Mouse (Mus musculus): ENCODE results near the gene Dpp9. TPM values are rescaled to one million over a fixed set of nuclear protein-coding genes. Genes with fewer than 3 reads are reported as not detected.

The Dpp9 gene
- total RNA-seq, 2 experiments from 2014 or later, result 49.4 to 52.4 TPM

DNA sequence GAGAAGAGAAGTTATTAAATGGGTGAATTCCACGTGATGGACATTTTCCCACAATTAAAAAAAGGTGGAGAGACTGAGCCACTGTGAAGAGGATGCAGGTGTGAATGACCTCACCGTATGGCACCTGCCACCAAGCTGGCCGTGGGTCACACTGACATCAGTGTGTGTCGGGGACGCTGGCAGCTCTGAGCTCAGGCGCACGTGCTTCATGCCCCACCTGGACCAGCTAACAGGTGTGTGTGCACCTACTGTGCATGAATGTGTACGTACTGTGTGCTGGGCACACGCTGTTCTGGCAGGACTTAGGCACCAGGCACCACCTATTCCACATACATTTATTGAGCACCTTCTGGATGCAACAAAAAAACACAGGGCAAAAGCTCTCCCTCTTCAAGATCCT is 74.2 kb downstream of the Dpp9 start:
- no peak for DNase-seq (ENCODE audit: low spot score in 2 of 2)

DNA sequence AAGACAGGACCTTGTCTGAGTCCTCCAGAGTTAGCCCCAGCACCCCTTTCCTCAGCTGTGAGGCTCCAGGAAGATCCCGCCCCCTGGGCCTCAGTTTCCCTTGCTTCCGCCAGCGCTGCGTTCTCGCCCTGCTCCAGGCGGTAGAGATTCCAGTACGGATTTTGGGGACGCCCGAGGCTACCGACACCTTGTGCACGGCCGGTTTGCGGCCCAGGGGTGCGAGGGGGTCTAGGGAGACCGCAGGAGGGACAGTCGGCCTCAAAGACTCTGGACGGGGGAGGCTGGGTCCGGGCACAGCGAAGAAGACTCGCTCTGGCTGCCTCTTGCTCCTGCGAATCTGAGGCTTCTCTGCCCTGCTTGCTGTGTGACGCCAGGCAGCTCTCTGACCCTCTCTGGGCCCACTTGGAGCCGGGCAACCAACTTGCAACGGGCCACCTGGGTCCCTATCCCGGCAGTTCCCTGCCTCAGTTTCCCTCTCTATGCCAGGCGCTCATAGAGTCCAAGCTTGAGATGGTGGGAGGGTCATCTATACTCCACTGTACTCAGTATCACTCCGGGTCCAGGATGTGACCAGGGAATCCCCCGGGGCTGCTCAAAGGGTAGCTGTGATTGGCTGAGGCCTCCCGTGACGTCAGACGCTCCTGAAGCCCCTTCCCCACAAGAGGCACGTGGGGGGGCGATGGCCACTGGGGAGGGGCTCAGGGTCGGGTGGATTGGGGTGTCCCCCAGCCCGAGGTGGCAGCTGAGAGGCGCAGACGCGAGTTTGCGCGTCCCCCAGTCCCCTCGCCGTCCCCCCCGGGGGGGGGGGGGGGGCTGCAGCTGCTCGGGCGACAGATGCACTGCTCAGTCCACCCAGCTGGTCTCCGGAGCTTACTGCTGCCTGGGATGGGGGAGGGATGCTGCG is 76.8 kb downstream of the Dpp9 start:
- DNase-seq (ENCODE audit: low spot score in 2 of 2), result peak; percentile 67 to 69

DNA sequence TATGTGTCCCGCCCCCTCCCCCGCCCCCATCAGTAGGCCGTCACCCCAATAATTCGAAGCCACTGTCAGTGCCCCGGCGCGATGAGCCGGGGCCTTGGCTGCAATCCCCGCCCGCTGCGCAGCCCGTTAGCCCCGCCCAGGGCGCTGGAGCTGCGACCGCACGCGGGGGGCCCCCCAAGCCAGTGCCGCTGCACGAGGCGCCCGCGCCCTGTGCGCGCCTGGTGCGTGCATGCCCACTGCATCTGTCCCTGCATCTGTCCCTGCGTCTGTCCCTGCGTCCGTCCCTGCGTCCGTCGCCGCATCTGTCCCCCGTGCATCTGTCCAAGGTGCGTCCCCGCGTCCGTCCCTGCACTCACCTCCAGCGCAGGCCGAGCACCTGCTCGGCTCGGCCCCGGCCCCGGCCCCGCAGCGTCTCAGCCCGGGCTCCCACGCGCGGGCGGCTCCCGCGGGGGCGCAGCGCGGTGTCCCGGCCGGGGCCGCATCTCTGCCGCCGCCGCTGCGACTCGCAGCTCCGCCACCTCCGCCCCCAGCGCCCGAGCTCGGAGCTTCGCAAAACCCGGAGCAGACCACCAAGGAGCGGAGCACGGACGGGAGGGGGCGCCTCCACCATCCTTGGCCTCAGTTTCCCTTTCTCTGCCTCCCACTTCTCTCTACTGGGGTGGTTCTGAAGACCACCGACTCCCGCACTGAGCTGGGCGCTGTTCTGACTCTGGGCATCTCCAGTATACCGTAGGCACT is 78.7 kb downstream of the Dpp9 start, which contains the start of gene Sema6b:
TSS of gene Sema6b (minus strand) at position 486 of the 738 bp plus-strand sequence.
- DNase-seq (ENCODE audit: low spot score in 2 of 2), result peak; percentile 78 to 80

DNA sequence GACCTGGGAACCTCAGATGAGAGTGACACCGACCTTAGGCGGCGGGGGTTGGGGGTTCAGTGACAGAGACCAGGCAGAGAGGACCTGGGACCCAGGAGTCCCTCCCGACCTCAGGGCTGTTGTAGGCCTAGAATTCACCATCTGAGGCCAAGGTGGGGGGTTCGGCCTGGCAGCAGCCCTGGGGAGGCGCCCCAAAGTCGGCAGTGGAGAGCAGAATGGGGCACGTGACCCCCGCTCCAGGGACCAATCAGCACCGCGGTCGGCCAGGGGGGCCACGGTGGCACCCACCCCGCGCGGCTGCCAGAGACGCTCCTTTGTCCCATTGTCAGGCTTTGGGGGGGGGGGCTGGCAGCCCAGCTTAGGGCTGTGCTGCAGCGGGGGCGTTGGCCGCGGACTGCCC is 79.3 kb downstream of the Dpp9 start:
- DNase-seq (ENCODE audit: low spot score in 2 of 2), result no peak

DNA sequence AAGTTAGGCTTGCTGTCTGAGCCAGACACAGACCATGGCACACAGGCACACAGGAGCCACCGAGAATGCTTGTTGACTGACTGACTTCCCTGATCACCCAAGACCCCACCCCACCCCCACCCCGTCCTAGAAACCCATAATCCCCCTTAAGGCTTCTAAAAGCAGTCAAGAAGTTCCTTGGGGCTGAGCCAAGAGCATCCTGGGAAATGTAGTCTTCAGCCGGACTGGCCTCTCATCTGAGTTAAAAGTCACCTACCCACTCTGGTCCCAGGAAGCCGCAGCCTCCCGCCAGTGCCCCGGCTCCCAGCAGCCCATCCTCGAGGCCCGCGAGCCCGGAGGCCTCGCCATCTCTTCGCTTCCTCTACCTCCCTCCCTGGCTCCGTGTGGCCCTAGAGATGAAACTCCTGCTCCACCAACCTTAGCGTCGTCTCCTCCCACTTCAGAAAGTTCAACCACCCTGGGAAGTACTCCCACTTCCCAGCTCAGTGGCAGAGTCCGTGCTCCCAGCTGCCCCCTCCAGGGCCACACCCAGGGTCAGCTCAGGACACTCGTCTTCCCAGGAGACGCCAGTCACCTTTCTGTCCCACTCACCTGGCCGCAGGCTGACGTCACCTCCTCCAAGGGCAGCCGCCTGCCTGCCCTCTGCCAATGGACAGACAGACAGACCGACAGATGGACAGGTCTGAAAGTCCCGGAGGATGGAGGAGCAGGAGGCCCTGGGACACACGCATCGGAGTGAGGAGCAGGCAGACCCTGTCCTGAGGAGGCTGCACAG is 80.7 kb downstream of the Dpp9 start:
- no peak for DNase-seq (ENCODE audit: low spot score in 2 of 2)

Small RNA genes lying within 50 kb of the gene (microRNA-seq; reads per million reads assigned to microRNA genes)
- gene Gm44397 (0 reads per million in 2 experiments), gene Mir7b (1,832 to 2,955 reads per million in 2 experiments)

Other genes starting within 250 kb of the Dpp9 start
- 10 to 100 TPM; 38.9 to 44.9 TPM for gene Shd, start 248.4 kb downstream of the Dpp9 start, total RNA-seq (2021)
- gene Fsd1, start 232.4 kb downstream of the Dpp9 start, total RNA-seq (2021), result 10 to 100 TPM; 73.1 to 76.4 TPM
- 1 to 10 TPM; 4.0 to 4.3 TPM for gene Stap2, start 213.3 kb downstream of the Dpp9 start, total RNA-seq (2021)
- 100 to 1,000 TPM; 112 to 119 TPM for gene Mpnd, start 213.2 kb downstream of the Dpp9 start, total RNA-seq (2021)
- 10 to 100 TPM; 64.9 to 67.5 TPM for gene Sh3gl1, start 182.3 kb downstream of the Dpp9 start, total RNA-seq (2021)
- 1 to 10 TPM; 3.5 to 5.0 TPM for gene Chaf1a, start 178.5 kb downstream of the Dpp9 start, total RNA-seq (2021)
- 10 to 100 TPM; 64.4 to 72.8 TPM for gene Ubxn6, start 143.9 kb downstream of the Dpp9 start, total RNA-seq (2021)
- gene Hdgfl2, start 139.3 kb downstream of the Dpp9 start, total RNA-seq (2021), result 100 to 1,000 TPM; 104 to 115 TPM
- 1 to 10 TPM; 1.3 to 2.5 TPM for gene Plin4, start 109.1 kb downstream of the Dpp9 start, total RNA-seq (2021)
- 1 to 10 TPM; 1.1 to 1.4 TPM for gene Plin5, start 101.3 kb downstream of the Dpp9 start, total RNA-seq (2021)
- under 1 TPM; 0.62 to 0.81 TPM for gene Lrg1, start 96.9 kb downstream of the Dpp9 start, total RNA-seq (2021)
- 100 to 1,000 TPM; 140 to 142 TPM for gene Sema6b, start 78.6 kb downstream of the Dpp9 start, total RNA-seq (2021)
- gene Tnfaip8l1, start 56.4 kb downstream of the Dpp9 start, total RNA-seq (2021), result 1 to 10 TPM; 6.2 to 6.6 TPM
- 10 to 100 TPM; 43.3 to 46.0 TPM for gene Mydgf, start 35.0 kb downstream of the Dpp9 start, total RNA-seq (2021)
- 10 to 100 TPM; 41.6 to 44.7 TPM for gene Fem1a, start 37.9 kb upstream of the Dpp9 start, total RNA-seq (2021)
- 1 to 10 TPM; 6.2 to 7.4 TPM for gene Ticam1, start 57.9 kb upstream of the Dpp9 start, total RNA-seq (2021)
- gene Plin3, start 74.0 kb upstream of the Dpp9 start, total RNA-seq (2021), result 1 to 10 TPM; 5.1 to 9.1 TPM
- gene Arrdc5, start 81.4 kb upstream of the Dpp9 start, total RNA-seq (2021), result not detected
- 1 to 10 TPM; 2.4 to 5.0 TPM for gene Uhrf1, start 84.4 kb upstream of the Dpp9 start, total RNA-seq (2021)
- 10 to 100 TPM; 79.7 to 84.5 TPM for gene Kdm4b, start 107.2 kb upstream of the Dpp9 start, total RNA-seq (2021)